Mouse (Mus musculus): ENCODE data around the gene Pax2.

Gene Pax2

GRCm38 (mm10) chr19:44784391-44784790, 28.5 kb downstream of the Pax2 start:
- DNase-seq (ENCODE audit: low spot score): no peak

GRCm38 (mm10) chr19:44788488-44788887, 32.6 kb downstream of the Pax2 start:
- no peak for DNase-seq (ENCODE audit: low spot score)

GRCm38 (mm10) chr19:44791981-44792380, 36.1 kb downstream of the Pax2 start:
- DNase-seq (ENCODE audit: low spot score): no peak

GRCm38 (mm10) chr19:44797110-44798060, 41.5 kb downstream of the Pax2 start:
- no peak for DNase-seq (ENCODE audit: low spot score)

- no peak for DNase-seq (ENCODE audit: low spot score)
Measured at GRCm38 (mm10) chr19:44798731-44799130, 42.9 kb downstream of the Pax2 start.

- DNase-seq (ENCODE audit: low spot score): no peak
Measured at GRCm38 (mm10) chr19:44799156-44799555, 43.3 kb downstream of the Pax2 start.

- DNase-seq (ENCODE audit: low spot score): no peak
Measured at GRCm38 (mm10) chr19:44800327-44800726, 44.5 kb downstream of the Pax2 start.

- DNase-seq (ENCODE audit: low spot score): no peak
Measured at GRCm38 (mm10) chr19:44808734-44809133, 52.9 kb downstream of the Pax2 start.

- no peak for DNase-seq (ENCODE audit: low spot score)
Measured at GRCm38 (mm10) chr19:44812666-44813429, 57.0 kb downstream of the Pax2 start.

- no peak for DNase-seq (ENCODE audit: low spot score)
Measured at GRCm38 (mm10) chr19:44815111-44815510, 59.3 kb downstream of the Pax2 start.

GRCm38 (mm10) chr19:44817403-44818128, 61.7 kb downstream of the Pax2 start:
- no peak for DNase-seq (ENCODE audit: low spot score)

- no peak for DNase-seq (ENCODE audit: low spot score)
Measured at GRCm38 (mm10) chr19:44818676-44819075, 62.8 kb downstream of the Pax2 start.

GRCm38 (mm10) chr19:44821581-44821980, 65.7 kb downstream of the Pax2 start:
- no peak for DNase-seq (ENCODE audit: low spot score)

- no peak for DNase-seq (ENCODE audit: low spot score)
Measured at GRCm38 (mm10) chr19:44822295-44822694, 66.5 kb downstream of the Pax2 start.

- DNase-seq (ENCODE audit: low spot score): no peak
Measured at GRCm38 (mm10) chr19:44823657-44824056, 67.8 kb downstream of the Pax2 start.

- DNase-seq (ENCODE audit: low spot score): no peak
Measured at GRCm38 (mm10) chr19:44825216-44825768, 69.4 kb downstream of the Pax2 start.

GRCm38 (mm10) chr19:44825819-44826218, 70.0 kb downstream of the Pax2 start:
- DNase-seq (ENCODE audit: low spot score): no peak

GRCm38 (mm10) chr19:44833391-44833790, 77.5 kb downstream of the Pax2 start:
- DNase-seq (ENCODE audit: low spot score): no peak

- DNase-seq (ENCODE audit: low spot score): no peak
Measured at GRCm38 (mm10) chr19:44834218-44835041, 78.6 kb downstream of the Pax2 start.

- DNase-seq (ENCODE audit: low spot score): no peak
Measured at GRCm38 (mm10) chr19:44835042-44835930, 79.4 kb downstream of the Pax2 start.
